Mouse (Mus musculus): ENCODE measurements around the gene Pick1.
"Not testable (repeated sequence)": the region's sequence is repeated elsewhere in the genome, so short reads cannot be mapped to it uniquely, and the experiment has no call there.

The Pick1 gene

DNA sequence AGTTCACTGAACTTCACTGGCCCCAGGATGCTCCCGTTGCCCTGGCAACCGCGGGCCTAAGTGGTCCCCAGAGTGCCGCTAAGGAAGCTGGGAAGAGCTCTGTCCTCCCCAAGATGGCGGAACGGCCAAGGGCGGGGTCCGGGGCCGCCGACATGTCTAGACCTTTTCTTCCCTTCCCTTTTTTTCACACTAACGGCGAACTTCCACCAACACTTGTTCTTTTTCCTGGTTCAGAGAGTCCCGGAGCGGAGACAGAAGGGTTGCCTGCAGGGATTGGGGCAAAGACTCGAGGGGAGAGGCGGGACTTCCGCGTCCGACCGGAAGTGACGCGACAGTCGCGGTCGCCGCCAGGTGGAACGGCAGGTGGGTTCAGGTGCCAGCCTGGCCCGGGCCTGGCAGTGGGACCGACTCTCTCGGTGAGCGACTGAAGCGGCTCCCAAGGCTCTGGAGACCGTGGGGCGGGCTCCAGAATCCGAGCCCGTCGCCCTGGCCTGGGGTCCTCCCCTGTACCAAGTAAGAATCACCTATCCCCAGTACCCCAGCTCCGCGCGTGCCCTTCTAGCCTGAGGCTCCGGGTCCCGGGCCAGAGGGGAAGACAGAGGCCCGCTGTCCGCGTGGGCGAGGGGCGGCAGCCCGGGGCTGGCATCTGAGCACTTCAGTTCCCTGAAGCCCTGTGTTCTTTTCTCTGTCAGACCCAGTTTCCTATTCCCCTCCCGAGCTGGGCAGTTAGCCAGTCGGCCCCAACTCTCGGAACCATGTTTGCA is at the start of gene Pick1, which contains the start of gene Gm49486:
Pick1 (plus strand) TSS at position 116 of the 764 bp plus-strand sequence.
Gm49486 (plus strand) TSS at position 334 of the 764 bp plus-strand sequence.
- DNase-seq: peak; percentile 89

DNA sequence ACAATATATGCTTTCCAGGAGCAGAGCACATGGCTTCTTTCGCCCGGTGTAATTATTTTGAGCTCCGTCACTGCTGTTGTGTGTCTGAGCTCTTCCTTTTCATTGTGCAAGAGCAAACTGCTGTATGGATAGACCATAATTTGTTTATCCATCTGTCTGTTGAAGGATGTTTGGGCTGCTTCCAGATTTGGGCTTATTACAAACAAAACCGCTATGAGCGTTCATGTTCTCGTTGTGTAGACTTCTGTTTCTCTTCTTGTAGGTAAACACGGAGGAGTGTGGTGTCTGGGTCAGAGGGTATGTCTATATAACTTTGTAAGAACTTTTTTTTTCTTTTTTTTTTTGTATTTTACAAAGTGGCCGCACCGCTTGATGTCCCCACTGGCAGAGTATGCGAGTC is 43.8 kb upstream of the Pick1 start:
- DNase-seq: no peak

DNA sequence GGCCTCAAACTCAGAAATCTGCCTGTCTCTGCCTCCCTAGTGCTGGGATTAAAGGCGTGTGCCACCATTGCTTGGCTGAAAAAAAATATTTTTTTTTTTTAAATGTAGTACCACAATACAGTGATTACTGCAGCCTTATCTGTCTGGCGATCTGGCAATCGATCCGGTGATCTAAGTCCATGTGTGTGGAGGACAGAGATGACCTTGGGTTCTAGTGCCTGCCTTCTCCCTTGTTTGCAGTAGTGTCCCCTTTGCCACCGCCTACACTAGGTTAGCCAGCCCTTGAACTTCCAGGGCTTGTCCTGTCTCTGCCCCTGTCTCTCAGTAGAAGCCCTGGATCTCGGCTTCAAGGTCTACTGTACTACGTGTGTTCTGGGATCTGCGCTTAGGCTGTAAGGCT is 41.2 kb upstream of the Pick1 start:
- DNase-seq: no peak

DNA sequence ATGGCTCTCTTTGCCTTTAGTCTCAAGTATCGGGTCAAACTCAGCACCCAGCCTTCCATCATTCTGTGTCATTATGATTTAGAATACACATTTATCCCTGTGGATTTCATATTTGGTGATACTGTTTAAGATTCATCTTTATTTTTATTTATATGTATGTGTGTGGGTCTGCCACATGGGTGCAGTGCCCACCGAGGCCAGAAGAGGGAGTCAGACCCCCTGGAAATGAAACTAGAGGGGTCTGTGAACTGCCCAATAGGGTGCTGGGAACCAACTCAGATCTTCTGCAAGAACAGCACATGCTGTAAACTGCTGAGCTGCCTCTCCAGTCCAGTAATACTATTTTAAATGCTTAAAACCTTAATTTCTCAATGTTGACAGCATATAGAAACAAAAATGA is 37.5 kb upstream of the Pick1 start:
- DNase-seq: no peak

DNA sequence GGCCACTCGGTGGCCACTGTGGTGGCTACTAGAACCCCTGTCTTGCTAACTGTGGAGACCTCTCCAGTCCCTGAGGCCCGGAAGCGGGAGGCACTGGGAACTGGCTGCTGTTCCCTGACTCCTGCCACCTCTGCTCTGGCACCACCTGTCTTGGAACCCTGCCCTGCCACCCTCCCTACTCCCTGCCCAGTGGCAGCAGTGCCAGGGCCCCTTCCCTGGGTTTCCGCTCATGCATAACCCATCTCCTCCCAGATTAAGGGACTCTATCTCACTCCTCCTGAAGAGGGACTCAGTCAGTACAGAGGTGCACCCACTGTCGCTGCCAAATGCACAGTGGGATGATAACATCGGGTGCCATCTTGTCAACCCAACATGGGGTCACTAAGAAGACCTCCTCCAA is 36.5 kb upstream of the Pick1 start:
- DNase-seq: no peak

DNA sequence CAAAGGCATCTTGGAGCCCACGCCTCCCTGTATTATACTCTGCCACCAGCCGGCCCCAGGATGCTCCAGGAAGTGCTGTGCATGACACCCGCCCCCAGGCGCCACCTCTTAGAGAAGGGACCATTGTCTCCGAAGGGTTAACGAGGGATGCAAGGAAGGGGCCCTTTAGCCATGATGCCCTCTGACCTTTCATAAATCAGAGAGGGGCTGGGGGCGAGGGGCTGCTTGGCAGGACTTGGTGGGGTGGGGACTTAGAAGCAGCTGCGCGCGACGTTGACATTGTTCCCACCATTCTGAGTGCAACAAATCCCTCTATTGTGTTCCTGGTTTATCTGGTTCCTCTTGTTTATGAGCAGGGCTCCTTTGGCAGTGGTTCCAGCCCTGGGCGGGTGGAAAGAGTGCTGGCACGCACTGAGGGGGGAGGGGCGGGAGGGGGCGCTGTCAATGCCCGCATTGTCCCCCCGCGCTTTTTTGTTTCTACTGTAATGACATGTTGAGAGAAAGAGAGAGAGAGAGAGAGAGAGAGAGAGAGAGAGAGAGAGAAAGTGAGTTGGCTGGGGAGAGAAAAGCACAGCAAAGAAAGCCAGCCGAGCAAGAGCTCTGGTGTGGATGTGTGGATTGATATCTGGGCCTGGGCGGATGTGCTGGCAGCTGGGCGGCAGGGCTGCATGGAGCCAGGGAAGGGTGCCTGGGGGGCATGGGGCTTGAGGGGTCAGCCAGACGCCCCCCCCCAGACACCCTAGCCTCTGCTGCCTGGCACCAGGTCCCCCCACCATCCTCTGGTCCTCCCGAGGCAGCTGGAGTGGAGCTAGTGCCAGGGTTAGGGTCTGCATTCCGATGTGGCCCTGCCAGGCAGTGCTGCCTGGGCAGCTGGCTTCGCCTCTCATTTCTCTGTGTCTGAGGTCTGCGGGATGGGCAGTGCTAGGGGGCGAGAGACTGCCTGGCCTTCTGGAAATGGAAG is 35.8 kb upstream of the Pick1 start:
- DNase-seq: no peak

DNA sequence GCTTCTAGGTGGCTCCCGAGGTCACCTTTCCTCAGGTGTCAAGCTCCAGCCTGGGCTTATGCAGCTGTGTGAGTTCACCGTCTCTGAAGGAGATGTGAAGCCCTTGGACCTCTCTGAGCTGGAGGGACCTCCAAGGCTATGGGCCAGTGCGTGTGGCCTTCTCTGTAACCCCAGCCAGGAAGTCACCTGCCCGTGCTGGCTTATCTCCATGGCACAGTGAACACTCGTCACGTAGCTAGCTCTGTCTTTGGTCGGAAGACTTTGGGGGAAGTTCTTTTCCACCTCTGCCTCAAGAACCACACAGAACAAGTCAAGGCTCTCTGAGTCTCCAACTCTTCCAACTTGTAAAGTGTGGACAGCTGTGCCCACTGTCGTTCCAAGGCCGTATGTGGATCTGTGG is 34.9 kb upstream of the Pick1 start:
- no peak for DNase-seq

DNA sequence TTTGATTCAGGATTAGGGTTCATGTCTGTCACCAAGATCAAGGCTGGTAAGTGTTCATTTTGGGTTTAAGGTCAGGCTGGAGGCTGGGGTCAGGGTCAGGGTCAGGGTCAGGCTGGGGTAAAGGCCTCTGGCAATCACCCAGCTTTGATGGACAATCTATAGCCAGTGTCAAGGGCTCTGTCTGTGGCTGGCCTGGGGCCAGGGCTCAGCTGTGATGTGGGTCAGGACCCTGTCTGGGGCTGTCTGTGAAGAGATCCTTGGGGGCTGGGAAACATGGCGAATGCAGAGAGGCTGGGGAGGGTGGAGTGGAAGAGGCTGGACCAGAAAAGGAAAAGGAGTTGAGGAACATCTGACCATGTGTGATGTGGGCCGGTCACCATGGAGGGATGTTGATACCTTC is 34.0 kb upstream of the Pick1 start:
- no peak for DNase-seq

DNA sequence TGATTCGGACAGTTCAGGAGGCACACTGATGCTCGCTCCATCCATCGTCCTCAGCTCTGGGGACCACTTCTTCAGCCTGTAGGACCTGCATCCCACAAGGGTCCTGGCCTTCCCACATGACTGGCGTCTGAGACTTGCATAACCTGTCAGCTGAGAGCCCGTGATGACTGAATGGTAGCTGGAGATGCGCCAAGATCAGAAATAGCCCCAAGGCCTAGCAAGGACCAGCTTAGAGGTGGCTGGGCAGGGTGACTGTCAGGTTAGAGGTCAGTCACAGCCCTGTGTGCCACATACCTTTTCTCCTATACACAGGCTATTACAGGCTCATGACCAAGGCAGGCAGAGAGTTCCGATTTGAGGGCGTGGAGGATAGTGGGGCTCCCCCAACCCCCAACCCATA is 33.5 kb upstream of the Pick1 start:
- DNase-seq: no peak

DNA sequence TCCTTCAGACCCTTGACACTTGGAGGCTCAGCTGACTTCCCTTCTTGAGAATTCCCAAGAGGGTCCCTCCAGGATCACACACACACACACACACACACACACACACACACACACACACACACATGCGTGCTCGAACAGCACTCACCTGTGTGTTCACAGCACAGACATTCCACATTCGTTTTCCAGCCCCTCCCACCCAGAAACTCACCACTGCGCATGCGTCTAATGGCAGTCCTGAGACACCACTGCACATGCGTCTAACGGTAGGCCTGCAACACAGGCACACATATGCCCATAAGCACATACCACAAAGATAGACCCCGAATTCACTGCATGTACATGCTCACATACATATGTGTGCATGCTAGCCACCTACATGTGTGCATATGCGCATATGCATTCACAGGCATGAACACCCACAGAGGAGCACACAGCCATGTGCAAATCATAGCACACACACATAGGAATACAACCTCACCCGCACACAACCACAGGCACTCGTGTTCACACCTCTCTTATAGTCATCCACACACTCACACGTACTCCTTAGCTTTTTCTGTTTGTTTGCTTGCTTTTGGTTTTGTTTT is 29.5 kb upstream of the Pick1 start:
- no peak for DNase-seq

DNA sequence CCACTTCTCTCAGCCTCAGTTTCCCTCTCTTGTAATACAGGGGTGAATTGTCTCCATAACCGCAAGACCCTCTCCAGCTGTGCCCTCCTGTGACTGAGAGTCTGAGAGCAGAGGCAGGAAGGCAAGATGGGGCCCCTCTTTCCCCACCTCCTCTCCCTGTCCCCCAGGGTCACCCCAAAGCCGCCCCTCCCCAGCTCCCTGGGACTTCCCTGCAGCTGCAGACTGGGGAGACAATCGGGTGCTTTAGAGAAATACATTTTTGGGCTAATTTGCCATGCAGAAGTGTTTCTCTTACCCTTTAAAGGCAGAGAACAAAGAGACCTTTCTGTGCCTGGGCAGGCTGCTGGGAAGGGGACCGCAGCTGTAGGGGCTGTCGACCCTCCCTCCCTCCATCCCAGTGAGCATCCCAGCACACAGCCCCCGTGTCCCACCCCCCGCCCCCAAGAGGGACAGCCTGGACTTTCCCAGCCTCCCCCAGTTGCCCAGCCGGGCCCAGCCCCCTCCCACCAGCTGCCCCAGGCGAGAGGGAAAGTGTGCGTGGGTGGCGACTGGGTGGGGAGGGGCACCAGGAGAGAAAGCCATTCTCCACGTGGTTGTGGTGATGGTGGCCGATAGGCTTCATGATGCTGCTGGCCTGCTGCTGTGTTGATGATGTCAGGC is 27.4 kb upstream of the Pick1 start:
- peak; percentile 42 for DNase-seq

DNA sequence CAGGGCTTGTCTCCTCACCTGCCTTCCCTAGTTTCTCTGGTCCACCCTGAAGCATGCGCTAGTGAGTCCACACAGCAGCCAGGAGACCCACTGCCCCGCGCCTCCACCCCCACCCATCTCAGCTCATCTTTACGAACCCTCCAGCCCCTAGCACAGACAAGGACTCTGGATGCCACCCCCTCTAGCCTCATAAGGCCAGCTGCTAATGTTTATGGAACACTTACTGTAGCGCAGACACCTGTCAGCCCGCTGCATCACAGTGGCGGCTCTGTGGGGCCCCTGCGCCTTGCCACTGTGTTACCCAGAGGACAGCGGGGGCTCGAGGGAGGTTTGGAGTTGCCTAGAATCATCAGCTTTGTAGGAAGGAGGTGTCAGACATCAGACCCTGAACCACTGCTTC is 26.4 kb upstream of the Pick1 start:
- no peak for DNase-seq

DNA sequence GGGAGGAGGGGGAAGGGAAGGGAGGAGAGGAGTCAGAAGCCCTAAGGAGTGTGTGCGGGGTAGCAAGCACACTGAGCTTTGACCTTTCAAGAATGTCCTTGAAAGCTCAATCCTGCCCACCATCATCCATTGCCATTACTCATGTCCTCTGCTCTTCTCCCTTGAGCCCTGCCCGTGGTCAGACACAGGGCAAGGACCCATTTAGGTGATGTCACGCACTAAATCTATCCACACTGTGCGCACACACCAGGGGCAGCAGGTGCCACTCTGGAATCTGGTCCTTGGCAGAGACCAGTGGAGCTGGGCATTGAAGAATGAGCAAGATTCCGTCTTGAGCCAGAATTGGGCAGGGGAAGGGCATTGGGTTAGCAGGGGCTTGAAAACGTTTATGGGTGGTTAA is 20.8 kb upstream of the Pick1 start:
- no peak for DNase-seq

DNA sequence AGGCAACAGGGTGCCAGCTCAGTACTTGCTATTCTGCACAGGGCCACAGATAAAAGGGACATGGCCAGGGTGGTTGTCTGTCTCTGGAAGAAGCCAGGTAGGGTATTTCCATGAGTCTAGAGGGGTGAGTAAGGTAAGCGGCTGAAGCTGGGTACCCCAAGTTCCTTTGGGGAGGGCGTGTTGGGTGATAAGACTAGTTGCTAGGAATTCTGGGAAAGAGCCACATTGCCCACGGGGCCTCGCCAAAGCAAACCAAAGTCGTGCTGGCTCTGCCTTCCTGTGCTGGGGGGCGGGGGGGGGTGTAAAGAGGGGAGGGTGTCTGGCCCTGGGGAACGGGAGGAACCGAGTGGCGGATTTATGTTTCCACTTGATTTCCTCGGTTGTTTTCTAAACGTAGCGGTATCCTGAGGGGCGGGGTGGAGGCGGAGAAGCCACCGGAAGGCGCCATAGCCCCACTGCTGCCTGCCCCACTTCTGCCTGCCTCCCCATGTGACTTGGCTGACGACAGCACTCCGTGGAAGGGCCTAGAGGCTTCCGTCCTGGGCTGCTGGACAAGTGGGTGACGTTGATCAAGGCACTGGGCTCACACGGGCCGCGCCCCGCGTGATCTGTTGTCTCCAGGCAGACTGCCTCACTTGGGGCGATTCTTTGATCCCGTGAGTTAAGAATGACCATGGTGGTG is 20.1 kb upstream of the Pick1 start:
- no peak for DNase-seq

DNA sequence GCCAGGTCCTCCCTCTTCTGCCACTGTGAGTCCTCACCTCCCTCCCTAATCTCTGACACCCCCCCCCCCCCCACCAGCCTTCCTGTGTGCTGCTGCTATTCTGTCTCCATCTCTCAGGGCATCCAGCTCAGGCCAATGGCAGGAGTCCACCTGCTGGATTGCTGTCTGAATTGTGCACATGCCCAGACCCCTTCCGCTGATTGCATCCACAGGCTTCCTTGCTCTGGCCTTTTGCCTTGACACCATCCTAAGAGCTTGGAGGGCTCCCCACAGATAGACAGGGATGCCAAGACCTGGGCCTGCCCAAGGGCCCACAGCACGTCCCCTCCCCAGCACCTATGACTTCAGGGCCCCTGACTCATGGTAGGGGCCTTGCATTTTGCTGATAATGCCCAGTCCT is 18.6 kb upstream of the Pick1 start:
- DNase-seq: no peak

DNA sequence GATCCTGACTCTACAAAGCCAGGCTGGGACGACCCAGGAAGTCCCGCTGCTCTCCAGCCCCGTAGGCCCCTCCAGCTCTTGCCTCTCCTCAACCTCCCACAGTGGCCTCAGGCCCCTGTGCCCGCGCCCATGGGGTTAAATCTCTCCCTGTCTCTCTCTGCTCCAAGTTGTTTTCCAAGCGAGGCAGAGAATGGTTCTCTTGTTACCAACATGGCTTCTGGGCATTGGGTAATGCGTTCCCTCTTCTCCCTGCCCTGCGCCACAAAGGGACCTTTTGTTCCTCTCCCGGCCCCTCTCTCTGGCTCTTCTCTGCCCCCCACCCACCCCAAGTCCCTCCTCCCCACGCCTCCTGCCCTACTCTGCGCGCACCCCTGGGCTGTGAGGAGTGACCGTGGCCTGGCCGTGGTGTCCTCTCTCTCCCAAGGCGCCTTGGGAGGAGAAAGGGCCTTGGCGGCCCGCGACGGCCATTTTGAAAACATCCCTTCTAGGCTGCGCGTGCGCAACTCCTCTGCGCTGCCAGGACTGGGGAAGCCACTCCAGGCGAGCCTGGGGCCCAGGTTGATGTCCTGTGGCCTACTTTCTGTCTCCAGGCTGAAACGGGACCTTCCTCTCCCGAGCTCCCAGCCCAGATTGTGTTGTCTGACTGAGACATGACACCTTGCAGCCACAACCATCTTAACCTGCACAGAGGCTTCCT is 16.1 kb upstream of the Pick1 start:
- DNase-seq: no peak

DNA sequence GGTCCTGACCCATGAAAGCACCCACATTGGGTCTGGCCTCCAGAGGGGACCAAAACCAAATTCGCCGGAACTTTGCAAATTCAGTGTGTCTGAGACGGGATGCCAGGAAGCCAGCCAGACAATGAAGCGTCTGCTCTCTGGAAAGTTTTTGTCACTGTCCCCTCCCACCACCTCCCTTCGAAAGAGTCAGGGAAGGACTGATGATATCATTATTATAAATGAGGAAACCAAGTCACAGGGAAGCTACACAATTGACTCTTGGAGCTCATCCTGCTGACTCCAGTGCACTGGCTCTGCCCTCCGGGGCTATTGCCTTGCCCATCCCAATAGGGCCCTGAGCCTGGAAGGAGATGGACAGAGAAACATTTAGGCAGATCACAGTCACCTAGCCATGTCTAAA is 15.4 kb upstream of the Pick1 start:
- no peak for DNase-seq

DNA sequence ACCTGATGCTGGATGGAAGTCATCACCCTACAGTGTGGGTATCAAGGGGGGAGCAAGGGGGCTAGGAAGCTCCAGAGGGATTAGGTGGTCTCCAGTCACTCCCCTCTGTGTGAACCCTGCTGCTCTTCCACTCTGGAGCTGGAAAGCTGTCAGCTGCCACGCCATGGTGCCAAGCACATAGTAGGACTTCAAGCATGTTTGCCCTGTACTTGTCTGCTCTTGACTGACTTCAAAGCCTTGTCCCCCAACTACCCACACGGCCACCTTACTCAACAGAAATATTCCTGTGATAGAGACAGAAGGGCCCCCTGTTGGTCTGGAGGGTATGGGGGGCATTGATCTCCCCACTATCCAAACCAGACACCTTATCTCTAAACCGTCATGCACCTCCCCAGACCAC is 12.8 kb upstream of the Pick1 start:
- no peak for DNase-seq

DNA sequence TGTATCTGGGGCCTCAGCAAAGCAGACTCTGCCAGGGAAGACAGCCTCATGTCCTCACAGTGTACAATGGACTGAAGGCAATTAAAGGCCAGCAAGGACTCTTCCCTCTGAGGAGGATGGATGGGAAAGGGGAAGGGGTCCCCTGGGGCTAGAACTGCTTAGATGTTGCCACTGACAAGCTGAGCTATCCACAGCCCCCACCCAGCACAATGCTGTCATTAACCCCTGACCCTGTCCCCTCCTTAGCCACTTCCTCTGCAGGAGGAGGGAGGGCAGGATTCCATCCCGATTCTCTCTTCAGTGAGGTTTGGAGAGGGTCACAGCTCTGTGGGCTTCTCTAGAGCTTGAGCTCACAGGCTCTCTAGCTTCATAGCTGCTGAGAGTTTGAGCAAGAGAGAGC is 9.4 kb upstream of the Pick1 start:
- DNase-seq: no peak

DNA sequence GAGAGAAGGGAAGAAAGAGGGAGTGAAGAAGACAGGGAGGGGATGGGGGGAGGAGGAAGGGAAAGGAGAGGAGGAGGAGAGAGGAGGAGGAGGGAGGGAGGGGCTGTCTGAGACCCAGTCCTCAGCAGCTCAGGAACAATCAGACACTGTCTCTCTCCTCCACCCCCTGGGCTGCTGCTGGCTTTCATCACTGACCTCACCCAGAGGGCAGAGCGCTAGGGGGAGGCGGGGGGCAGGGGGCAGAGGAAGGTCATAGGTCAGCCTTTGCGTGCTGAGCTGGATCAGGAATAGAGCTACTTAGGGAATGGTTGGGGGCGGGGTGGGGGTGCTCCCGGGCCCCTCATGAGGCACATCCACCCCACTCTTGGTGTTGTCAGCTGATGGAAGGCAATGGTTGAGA is 5.3 kb upstream of the Pick1 start:
- no peak for DNase-seq

DNA sequence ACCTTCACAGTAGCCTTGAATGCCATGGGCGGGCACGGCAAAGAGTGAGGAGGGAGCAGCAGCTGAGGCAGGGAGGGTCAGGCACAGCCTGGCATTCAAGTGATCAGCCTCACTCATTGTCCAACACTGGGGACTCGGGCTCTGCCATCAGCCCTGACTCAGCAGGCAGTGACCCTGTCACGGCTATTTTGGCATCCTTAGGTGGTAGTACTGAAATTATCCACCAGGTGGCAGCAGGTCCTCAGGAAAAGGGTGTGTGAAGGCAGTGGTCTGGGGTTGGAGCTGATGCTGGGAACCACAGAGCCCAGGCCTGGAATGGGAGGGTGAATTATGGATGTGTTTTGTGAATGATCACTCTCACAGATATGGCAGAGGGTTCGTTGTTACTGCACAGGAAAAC is 4.3 kb upstream of the Pick1 start:
- DNase-seq: peak; percentile 66

DNA sequence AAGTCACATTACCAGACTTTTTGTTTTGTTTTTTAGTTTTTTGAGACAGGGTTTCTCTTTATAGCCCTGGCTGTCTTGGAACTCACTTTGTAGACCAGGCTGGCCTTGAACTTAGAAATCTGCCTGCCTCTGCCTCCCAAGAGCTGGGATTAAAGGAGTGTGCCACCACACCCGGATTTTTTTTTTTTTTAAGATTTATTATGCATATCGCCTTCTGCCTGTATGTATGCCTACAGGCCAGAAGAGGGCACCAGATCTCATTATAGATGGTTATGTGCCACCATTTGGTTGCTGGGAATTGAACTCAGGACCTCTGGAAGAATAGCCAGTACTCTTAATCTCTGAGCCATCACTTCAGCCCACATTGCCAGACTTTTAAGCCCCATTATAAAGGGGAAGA is 3.2 kb upstream of the Pick1 start:
- DNase-seq: not testable (repeated sequence)
